Mouse (Mus musculus): Measurements from ENCODE around the gene Apoc4. TPM values are rescaled to one million over a fixed set of nuclear protein-coding genes. Genes with fewer than 3 reads are reported as not detected.
A peak's percentile ranks its signal among the peaks of the same experiment; 100 is the strongest.

The Apoc4 gene
- polyA plus RNA-seq, 1 experiment from 2014 or later = 18.1 TPM

GRCm38 (mm10) chr7:19697949-19698906 is 16.9 kb upstream of the Apoc4 start:
- Histone ChIP-seq H3K36me3 (peaks cover 45% of the 10 kb centered on the region), H3K27ac (peak overlapping the region; percentile 89), H3K9me3 (replicated peaks) (no peaks in the 10 kb centered on the region), H3K4me2 (peak overlapping the region; percentile 66), H3K4me3 (peak overlapping the region; percentile 53), H3K27me3 (replicated peaks) (peaks cover 11% of the 10 kb centered on the region; the same call in 1 of the 2 replicates), H3K4me1 (peaks cover 99% of the 10 kb centered on the region), H3K9ac (peak overlapping the region; percentile 65)
- ATAC-seq = no peak
- WGBS (ENCODE audit: insufficient replicate concordance) = 4% methylated on average over 28 of the region's 28 CpGs

DNA sequence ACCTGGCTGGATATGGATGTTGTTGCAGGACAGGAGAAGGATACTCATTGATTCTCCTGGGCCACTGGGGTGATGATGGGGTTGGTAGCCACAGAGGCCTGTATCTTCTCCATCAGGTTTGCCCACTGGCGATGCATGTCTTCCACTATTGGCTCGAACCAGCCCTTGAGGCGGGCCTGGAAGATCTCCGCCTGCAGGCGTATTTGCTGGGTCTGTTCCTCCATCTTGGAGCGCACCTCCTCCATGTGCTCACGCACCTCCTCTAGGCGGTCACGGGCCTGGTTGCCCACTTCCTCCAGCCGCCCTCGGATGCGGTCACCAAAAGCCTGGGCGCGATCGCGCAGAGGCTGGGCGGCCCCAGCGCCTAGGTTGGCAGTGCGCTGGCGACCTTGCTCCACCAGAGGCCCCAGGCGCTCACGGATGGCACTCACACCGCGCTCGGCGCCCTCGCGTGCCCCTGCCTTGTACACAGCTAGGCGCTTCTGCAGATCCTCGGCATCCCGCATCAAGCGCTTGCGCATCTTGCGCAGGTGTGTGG is 15.1 kb upstream of the Apoc4 start:
- 72% methylated on average over 34 of the region's 34 CpGs for WGBS (ENCODE audit: insufficient replicate concordance)
- ATAC-seq = no peak
- Histone ChIP-seq H3K9me3 (replicated peaks) (no peaks in the 10 kb centered on the region), H3K4me3 (peak overlapping the region; percentile 53), H3K4me2 (peak overlapping the region; percentile 66), H3K27me3 (replicated peaks) (peaks cover 11% of the 10 kb centered on the region; the same call in 1 of the 2 replicates), H3K36me3 (peaks cover 27% of the 10 kb centered on the region), H3K27ac (peak overlapping the region; percentile 89), H3K4me1 (peaks cover 99% of the 10 kb centered on the region), H3K9ac (peak overlapping the region; percentile 3; the same call in 1 of the 2 replicates)

DNA sequence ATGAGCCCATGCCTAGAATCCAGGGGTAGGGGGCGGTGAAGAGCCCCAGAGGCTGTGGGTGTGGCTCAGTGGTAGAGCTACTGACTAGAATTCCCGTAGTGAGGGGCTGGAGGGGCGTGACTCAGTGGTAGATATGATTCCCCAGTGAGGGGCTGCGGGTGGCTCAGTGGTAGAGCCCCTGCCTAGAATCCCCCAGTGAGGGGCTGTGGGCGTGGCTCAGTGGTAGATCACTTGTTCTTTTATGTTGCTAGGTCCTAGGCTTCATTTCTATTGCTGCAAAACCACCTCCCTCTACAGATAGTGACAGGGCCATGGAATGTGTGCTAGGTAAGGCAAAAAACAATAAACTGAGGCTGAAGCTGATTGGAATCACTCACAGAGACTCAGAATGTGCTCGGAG is 14.6 kb upstream of the Apoc4 start:
- WGBS (ENCODE audit: insufficient replicate concordance) = 44% methylated on average over 6 of the region's 6 CpGs
- no peak for ATAC-seq
- peaks cover 25% of the 10 kb centered on the region for H3K36me3 ChIP-seq
- no peak overlapping the region for H3K4me3 ChIP-seq
- H3K9ac ChIP-seq = no peak overlapping the region
- H3K9me3 ChIP-seq (replicated peaks) = no peaks in the 10 kb centered on the region
- H3K27me3 ChIP-seq (replicated peaks) = peaks cover 11% of the 10 kb centered on the region; the same call in 1 of the 2 replicates
- peak overlapping the region; percentile 66 for H3K4me2 ChIP-seq
- peaks cover 99% of the 10 kb centered on the region for H3K4me1 ChIP-seq
- peak overlapping the region; percentile 89; the same call in 1 of the 2 replicates for H3K27ac ChIP-seq

GRCm38 (mm10) chr7:19695213-19695594 is 13.9 kb upstream of the Apoc4 start:
- H3K4me1 ChIP-seq = peaks cover 93% of the 10 kb centered on the region
- H3K9me3 ChIP-seq (replicated peaks) = no peaks in the 10 kb centered on the region
- peaks cover 11% of the 10 kb centered on the region; the same call in 1 of the 2 replicates for H3K27me3 ChIP-seq (replicated peaks)
- 0 out of 2 replicates have a peak, but pooled peaks have one; percentile 2 for ATAC-seq
- H3K27ac ChIP-seq = peak overlapping the region; percentile 89
- peaks cover 20% of the 10 kb centered on the region for H3K36me3 ChIP-seq
- 0 out of 2 replicates have a peak overlapping the region, but pooled peaks have one; percentile 37 for H3K9ac ChIP-seq
- WGBS (ENCODE audit: insufficient replicate concordance) = 2% methylated on average over 8 of the region's 8 CpGs
- H3K4me2 ChIP-seq = peak overlapping the region; percentile 66
- H3K4me3 ChIP-seq = no peak overlapping the region

GRCm38 (mm10) chr7:19694336-19695212 is 13.3 kb upstream of the Apoc4 start:
- 45% methylated on average over 10 of the region's 10 CpGs for WGBS (ENCODE audit: insufficient replicate concordance)
- Histone ChIP-seq H3K36me3 (peaks cover 19% of the 10 kb centered on the region), H3K27ac (peak overlapping the region; percentile 89), H3K9ac (0 out of 2 replicates have a peak overlapping the region, but pooled peaks have one; percentile 37), H3K27me3 (replicated peaks) (peaks cover 11% of the 10 kb centered on the region; the same call in 1 of the 2 replicates), H3K9me3 (replicated peaks) (no peaks in the 10 kb centered on the region), H3K4me3 (no peak overlapping the region), H3K4me2 (peak overlapping the region; percentile 66), H3K4me1 (peaks cover 92% of the 10 kb centered on the region)
- no peak for ATAC-seq

- peak overlapping the region; percentile 21; the same call in 1 of the 2 replicates for H3K4me2 ChIP-seq
- ATAC-seq = peak; percentile 45
- peaks cover 82% of the 10 kb centered on the region for H3K4me1 ChIP-seq
- no peak overlapping the region for H3K4me3 ChIP-seq
- no peaks in the 10 kb centered on the region for H3K9me3 ChIP-seq (replicated peaks)
- 18% methylated on average over 10 of the region's 10 CpGs for WGBS (ENCODE audit: insufficient replicate concordance)
- H3K27me3 ChIP-seq (replicated peaks) = peaks cover 11% of the 10 kb centered on the region; the same call in 1 of the 2 replicates
- H3K27ac ChIP-seq = peak overlapping the region; percentile 89
- peaks cover 19% of the 10 kb centered on the region for H3K36me3 ChIP-seq
- H3K9ac ChIP-seq = no peak overlapping the region
Observed at GRCm38 (mm10) chr7:19693421-19693820, 12.1 kb upstream of the Apoc4 start.

DNA sequence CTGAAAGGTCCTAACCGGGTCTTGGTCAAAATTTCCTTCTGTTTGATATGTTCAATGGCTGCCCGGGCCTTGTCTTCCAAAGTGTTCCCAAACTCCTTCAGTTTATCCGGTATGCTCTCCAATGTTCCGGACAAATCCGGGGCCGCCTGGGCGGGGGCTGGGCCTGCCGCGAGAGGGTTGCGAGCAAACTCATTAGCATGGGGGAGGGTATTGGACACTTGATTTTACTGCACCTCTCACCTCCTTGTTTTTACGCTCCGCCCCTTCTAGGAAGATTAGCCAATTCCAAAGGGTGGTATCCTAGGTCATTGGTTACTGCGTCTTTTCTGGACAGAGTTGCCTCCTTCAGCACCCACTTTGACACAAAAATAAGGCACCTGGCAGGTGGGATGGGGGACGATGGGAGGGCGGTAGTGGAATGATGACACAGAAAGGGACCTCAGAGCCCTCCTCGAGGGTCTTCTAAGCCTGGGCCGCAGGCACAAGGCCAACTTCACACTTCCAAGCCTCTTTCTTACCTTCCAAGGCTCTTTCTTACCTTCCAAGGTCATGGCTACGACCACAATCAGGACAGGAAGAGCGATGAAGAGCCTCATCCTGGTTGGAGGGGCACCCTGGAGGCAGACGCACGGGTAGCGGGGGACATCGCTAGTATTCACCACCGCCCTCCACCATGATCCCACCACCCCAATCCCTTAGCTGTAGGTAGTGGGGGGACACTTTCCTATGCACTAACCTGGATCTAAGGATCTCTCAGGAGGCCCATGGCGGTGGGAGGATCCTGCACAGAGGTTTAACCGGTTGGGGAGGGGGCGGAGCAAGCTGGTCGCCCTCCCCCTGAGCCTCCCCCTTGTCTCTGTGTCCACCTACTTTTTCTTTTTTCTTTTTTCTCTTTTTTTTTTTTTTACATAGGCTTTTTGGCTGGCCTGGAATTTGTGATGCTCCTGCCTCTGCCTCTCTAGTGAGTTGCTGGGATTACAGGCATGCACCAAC is 10.9 kb upstream of the Apoc4 start, which contains the start of gene Apoc1:
TSS of gene Apoc1 (minus strand) at position 788 of the 993 bp plus-strand sequence.
- H3K4me2 ChIP-seq = peak within 1 kb of the TSS; percentile 45
- H3K9me3 ChIP-seq (replicated peaks) = no peaks in the 10 kb centered on the region
- H3K36me3 ChIP-seq = peaks cover 14% of the 10 kb centered on the region
- 51% methylated on average over 28 of the region's 28 CpGs for WGBS (ENCODE audit: insufficient replicate concordance)
- peak within 1 kb of the TSS; percentile 18 for H3K4me3 ChIP-seq
- peaks cover under 1% of the 10 kb centered on the region; the same call in 1 of the 2 replicates for H3K27me3 ChIP-seq (replicated peaks)
- H3K9ac ChIP-seq = peak within 1 kb of the TSS; percentile 30; the same call in 1 of the 2 replicates
- no peak for ATAC-seq
- H3K4me1 ChIP-seq = peaks cover 70% of the 10 kb centered on the region
- peak within 1 kb of the TSS; percentile 89 for H3K27ac ChIP-seq

DNA sequence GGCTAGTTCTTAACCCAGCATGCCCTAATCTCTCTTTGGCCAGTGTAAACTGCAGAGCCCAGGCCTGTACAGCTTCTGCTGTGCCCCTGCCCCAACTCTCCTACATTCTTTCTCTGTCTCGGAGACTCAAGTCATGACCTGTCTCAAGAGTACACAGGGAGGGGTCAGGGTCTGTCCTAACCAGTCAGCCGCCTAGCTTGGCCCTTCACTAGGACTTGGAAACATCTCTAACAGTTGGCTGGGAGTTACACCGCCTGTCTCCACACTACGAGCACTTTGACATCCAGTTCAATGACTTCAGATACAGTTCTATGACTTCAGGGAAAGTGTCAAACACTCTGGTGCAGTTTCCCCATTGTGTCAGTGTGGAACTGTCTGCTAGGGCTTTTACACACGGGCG is 10.2 kb upstream of the Apoc4 start:
- WGBS (ENCODE audit: insufficient replicate concordance) = 64% methylated on average over 6 of the region's 6 CpGs
- Histone ChIP-seq H3K4me1 (peaks cover 70% of the 10 kb centered on the region), H3K27me3 (replicated peaks) (no peaks in the 10 kb centered on the region; the same call in 1 of the 2 replicates), H3K36me3 (peaks cover 7% of the 10 kb centered on the region), H3K9ac (no peak overlapping the region), H3K4me2 (peak overlapping the region; percentile 45), H3K4me3 (peak overlapping the region; percentile 18), H3K27ac (peak overlapping the region; percentile 70), H3K9me3 (replicated peaks) (no peaks in the 10 kb centered on the region)
- ATAC-seq = no peak

GRCm38 (mm10) chr7:19690845-19691244 is 9.6 kb upstream of the Apoc4 start:
- Histone ChIP-seq H3K36me3 (peaks cover under 1% of the 10 kb centered on the region), H3K4me1 (peaks cover 65% of the 10 kb centered on the region), H3K9ac (no peak overlapping the region), H3K27ac (peak overlapping the region; percentile 70; the same call in 1 of the 2 replicates), H3K9me3 (replicated peaks) (no peaks in the 10 kb centered on the region), H3K4me2 (no peak overlapping the region), H3K4me3 (no peak overlapping the region), H3K27me3 (replicated peaks) (no peaks in the 10 kb centered on the region; the same call in 1 of the 2 replicates)
- no peak for ATAC-seq
- 57% methylated on average over 4 of the region's 4 CpGs for WGBS (ENCODE audit: insufficient replicate concordance)

DNA sequence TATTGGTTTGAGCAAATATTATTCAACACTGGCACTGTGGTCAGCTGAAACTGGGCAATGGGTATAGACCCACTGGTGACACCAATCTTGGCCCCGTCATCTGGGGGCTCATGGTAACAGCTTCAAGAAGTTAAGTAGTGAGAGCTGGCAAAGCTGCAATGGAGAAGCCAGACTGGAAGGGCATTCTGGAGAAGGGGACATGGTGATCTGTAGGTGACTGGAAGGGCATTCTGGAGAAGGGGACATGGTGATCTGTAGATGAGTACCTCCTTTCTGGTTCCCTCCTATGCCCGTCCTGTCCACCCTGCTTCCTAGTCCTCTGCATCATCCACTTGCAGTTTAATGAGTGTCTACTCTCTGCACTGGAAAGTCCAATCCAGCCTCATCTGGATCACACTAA is 7.3 kb upstream of the Apoc4 start:
- Histone ChIP-seq H3K4me3 (no peak overlapping the region), H3K4me2 (no peak overlapping the region), H3K9ac (no peak overlapping the region), H3K9me3 (replicated peaks) (no peaks in the 10 kb centered on the region), H3K27me3 (replicated peaks) (no peaks in the 10 kb centered on the region; the same call in 1 of the 2 replicates), H3K27ac (no peak overlapping the region), H3K4me1 (peaks cover 49% of the 10 kb centered on the region), H3K36me3 (no peaks in the 10 kb centered on the region)
- no peak for ATAC-seq
- WGBS (ENCODE audit: insufficient replicate concordance) = 77% methylated on average over 2 of the region's 2 CpGs
